Mouse (Mus musculus): ENCODE results near the gene Fxyd2.

Fxyd2 gene

GRCm38 (mm10) chr9:45429392-45429791 is 29.9 kb downstream of the Fxyd2 start:
- ATAC-seq (ENCODE audit: low TSS enrichment): no peak

DNA sequence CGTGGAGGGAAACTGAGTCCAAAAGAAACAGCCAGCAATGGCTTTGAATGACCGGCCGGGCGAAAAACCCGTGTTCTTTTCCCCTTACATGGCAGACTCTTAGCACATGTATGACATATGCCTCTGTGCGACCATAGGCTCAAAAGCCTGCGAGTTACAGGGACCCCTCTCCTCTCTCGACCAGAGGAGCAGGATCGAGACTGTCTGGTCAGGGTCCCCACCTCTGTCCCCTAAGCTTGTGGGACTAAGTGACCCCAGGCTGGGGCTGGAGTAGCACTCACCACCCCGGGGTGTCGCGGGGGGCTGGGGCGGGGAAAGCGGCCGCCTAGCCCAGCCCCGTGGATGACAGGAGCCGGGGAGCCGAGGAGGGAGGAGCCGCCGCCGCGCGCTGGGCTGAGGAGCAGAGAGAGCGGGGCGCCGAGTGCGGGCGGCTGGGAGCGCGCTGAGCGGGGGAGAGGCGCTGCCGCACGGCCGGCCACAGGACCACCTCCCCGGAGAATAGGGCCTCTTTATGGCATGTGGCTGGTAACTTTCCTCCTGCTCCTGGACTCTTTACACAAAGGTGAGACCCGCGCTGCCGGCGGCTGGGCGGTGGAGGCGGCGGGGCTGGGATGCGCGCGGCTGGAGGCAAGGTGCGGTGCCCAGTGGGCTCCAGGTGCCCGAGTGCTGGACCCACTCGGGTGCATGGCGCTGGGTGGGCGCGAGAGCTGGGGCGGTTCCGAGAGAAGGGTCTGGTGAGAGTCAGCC is 30.7 kb downstream of the Fxyd2 start:
- ATAC-seq (ENCODE audit: low TSS enrichment): peak; percentile 72

DNA sequence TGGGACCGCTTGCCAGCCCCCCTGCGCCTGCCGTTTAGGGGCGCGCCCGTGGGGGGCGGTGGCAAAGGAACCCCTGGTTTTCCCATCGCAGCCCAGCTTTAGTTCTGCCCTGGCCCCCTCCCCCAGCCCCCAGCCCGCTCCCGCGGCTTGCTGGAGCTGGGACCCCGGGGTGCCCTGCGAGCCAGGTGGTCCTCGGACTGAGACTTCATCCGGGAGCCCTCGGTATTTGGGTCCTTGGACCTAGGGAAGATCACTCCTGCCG is 31.2 kb downstream of the Fxyd2 start:
- ATAC-seq (ENCODE audit: low TSS enrichment): no peak

DNA sequence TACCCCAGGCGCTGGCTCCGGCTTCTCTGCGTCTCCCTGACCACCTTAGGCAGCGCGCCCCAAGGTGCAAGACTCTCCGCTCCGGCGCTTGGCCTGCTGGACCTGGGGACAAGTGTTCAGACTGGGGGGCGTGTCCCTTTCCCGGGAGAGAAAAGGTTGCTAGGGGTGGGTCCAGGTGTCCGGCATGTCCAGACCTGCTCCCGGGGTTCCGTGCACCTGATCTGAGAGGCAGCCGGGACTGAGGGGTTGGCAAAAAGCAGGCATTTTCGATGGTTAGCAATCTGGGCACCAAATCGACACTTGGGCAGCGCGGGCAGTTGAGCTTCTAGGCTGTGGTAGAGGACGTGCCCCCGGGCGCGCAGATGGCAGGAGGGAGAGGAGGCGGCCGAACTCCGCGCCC is 31.7 kb downstream of the Fxyd2 start:
- ATAC-seq (ENCODE audit: low TSS enrichment): no peak

- ATAC-seq (ENCODE audit: low TSS enrichment): peak; percentile 40; the same call in 1 of the 2 replicates
These were observed 33.2 kb downstream of the Fxyd2 start for GRCm38 (mm10) chr9:45432639-45433038.

GRCm38 (mm10) chr9:45433119-45433518 is 33.6 kb downstream of the Fxyd2 start:
- no peak for ATAC-seq (ENCODE audit: low TSS enrichment)

DNA sequence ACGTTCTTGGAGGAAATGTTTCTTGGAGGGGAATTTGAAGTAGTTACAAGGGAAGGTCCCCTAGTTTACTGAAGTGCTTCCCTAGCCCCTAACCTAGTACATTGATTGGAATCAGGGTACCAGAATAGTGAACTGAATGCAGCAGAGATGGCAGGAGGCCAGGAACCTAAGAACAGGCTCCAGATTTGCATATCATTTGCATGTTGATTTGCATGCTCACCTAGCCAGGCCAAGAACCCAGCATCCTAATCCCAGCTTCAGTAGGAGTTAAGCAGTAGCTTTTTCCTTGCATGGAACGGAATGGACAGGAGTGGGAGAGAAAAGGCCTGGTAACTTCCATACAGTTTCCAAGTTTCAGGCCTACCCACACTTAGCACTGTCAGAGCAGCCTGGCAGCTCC is 34.7 kb downstream of the Fxyd2 start:
- ATAC-seq (ENCODE audit: low TSS enrichment): peak; percentile 42; the same call in 1 of the 2 replicates

DNA sequence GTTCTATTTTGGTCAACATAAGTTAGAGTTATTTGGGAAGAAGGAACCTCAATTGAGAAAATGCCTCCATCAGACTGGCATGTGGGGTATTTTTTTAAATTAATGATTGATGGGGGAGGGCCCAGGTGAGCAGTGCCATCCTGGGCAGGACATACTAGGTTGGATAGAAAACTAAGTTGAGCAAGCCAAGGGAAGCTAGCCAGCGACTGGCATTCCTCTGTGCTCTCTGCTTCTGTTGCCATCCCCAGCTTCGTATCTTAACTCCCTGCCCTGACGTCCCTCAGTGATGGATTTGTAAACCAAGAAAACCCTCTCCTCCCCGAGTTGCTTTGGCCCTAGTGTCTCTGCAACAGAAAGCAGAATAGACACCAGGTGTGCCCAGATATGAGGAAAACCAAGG is 39.6 kb downstream of the Fxyd2 start:
- ATAC-seq (ENCODE audit: low TSS enrichment): no peak

- no peak for ATAC-seq (ENCODE audit: low TSS enrichment)
These were observed 40.8 kb downstream of the Fxyd2 start for GRCm38 (mm10) chr9:45440083-45440784.

- ATAC-seq (ENCODE audit: low TSS enrichment): no peak
These were observed 44.9 kb downstream of the Fxyd2 start for GRCm38 (mm10) chr9:45444251-45444798.

- ATAC-seq (ENCODE audit: low TSS enrichment): no peak
These were observed 50.2 kb downstream of the Fxyd2 start for GRCm38 (mm10) chr9:45449658-45450057.

- no peak for ATAC-seq (ENCODE audit: low TSS enrichment)
These were observed 51.9 kb downstream of the Fxyd2 start for GRCm38 (mm10) chr9:45451346-45451745.

- ATAC-seq (ENCODE audit: low TSS enrichment): no peak; the same call in 1 of the 2 replicates
These were observed 54.6 kb downstream of the Fxyd2 start for GRCm38 (mm10) chr9:45454032-45454431.

GRCm38 (mm10) chr9:45454889-45455610 is 55.6 kb downstream of the Fxyd2 start:
- ATAC-seq (ENCODE audit: low TSS enrichment): no peak

GRCm38 (mm10) chr9:45457200-45457599 is 57.7 kb downstream of the Fxyd2 start:
- no peak for ATAC-seq (ENCODE audit: low TSS enrichment)

- ATAC-seq (ENCODE audit: low TSS enrichment): peak; percentile 42; the same call in 1 of the 2 replicates
These were observed 58.9 kb downstream of the Fxyd2 start for GRCm38 (mm10) chr9:45458363-45458762.
